Mouse (Mus musculus) C2C12 (cell line): Measurements from ENCODE around the gene Fam222b. TPM values are rescaled to one million over a fixed set of nuclear protein-coding genes. Genes with fewer than 3 reads are reported as not detected.

Experiments
- H3K27me3 ChIP-seq: one replicate; pipeline ENCODE4 v1.6.1; 2011; ENCODE audit not compliant: control insufficient read depth, insufficient read depth, insufficient read length
- H3K36me3 ChIP-seq: one replicate; pipeline ENCODE4 v1.6.1; 2011; ENCODE audit not compliant: control insufficient read depth, insufficient read depth
- H3K4me3 ChIP-seq: one replicate; pipeline ENCODE4 v1.5.1; 2011; ENCODE audit warnings: mild to moderate bottlenecking, control low read depth; ENCODE audit not compliant: poor library complexity, insufficient read depth, severe bottlenecking
- H3K79me2 ChIP-seq: one replicate; pipeline ENCODE4 v1.6.1; 2011; ENCODE audit not compliant: control insufficient read depth, insufficient read depth
- H3K79me3 ChIP-seq: one replicate; pipeline ENCODE4 v1.6.1; 2011; ENCODE audit warnings: low read depth, control low read depth
- H3ac ChIP-seq: one replicate; pipeline ENCODE3; 2011; ENCODE audit warnings: low read depth; ENCODE audit not compliant: control insufficient read depth, insufficient read length
- CEBPB ChIP-seq: IDR thresholded peaks from one replicate; pipeline ENCODE4 v1.6.1; 2011; ENCODE audit warnings: low read depth, mild to moderate bottlenecking, control low read depth, moderate library complexity
- CTCF ChIP-seq: IDR thresholded peaks from one replicate; pipeline ENCODE4 v1.5.1; 2011; ENCODE audit not compliant: control insufficient read depth, insufficient read depth, insufficient read length
- FOSL1 ChIP-seq: IDR thresholded peaks from one replicate; pipeline ENCODE4 v1.8.0; 2011; ENCODE audit warnings: mild to moderate bottlenecking, low read length; ENCODE audit not compliant: poor library complexity, insufficient read depth, severe bottlenecking
- MAX ChIP-seq: IDR thresholded peaks from one replicate; pipeline ENCODE4 v1.6.1; 2011; ENCODE audit warnings: mild to moderate bottlenecking, control low read depth
- MYOD1 ChIP-seq: IDR thresholded peaks from one replicate; pipeline ENCODE4 v1.6.1; 2011; ENCODE audit warnings: low read depth; ENCODE audit not compliant: control insufficient read depth, insufficient read length
- MYOG ChIP-seq: IDR thresholded peaks from one replicate; pipeline ENCODE4 v1.6.1; 2011; ENCODE audit not compliant: control insufficient read depth, insufficient read length; ENCODE audit errors: extremely low read depth
- USF1 ChIP-seq: IDR thresholded peaks from one replicate; pipeline ENCODE4 v1.6.1; 2011; ENCODE audit warnings: low read depth, mild to moderate bottlenecking, control low read depth, moderate library complexity
- polyA plus RNA-seq: library from polyadenylated mRNA; unstranded; fragments of >200 nt; fragmentation: generic; extraction: Trizol; gene quantifications from one replicate; pipeline ENCODE4 v1.2.1, GENCODE M21; 2012; ENCODE audit warnings: missing spikeins

The Fam222b gene
- polyA plus RNA-seq, 1 experiment = 12.2 TPM

GRCm38 (mm10) chr11:78122815-78123214 lies 28.4 kb downstream of the Fam222b start:
- Histone ChIP-seq H3K36me3 (no peaks in the 10 kb centered on the region), H3K4me3 (no peak overlapping the region), H3K79me2 (peaks cover 100% of the 10 kb centered on the region), H3ac (no peak overlapping the region), H3K79me3 (peaks cover 86% of the 10 kb centered on the region), H3K27me3 (no peaks in the 10 kb centered on the region)
- TF ChIP-seq MAX (no peak), CTCF (no peak), CEBPB (no peak), USF1 (no peak)

GRCm38 (mm10) chr11:78123782-78124181 lies 29.3 kb downstream of the Fam222b start:
- peaks cover 4% of the 10 kb centered on the region for H3K36me3 ChIP-seq
- H3K4me3 ChIP-seq = no peak overlapping the region
- H3K79me2 ChIP-seq = peaks cover 100% of the 10 kb centered on the region
- TF ChIP-seq MYOG = no peak
- TF ChIP-seq CTCF = no peak
- no peak for TF ChIP-seq CEBPB
- no peak for TF ChIP-seq USF1
- TF ChIP-seq MAX = no peak
- no peak for TF ChIP-seq MYOD1
- no peak for TF ChIP-seq FOSL1
- H3ac ChIP-seq = no peak overlapping the region
- H3K27me3 ChIP-seq = no peaks in the 10 kb centered on the region
- peaks cover 85% of the 10 kb centered on the region for H3K79me3 ChIP-seq

- no peak for TF ChIP-seq USF1
- Histone ChIP-seq H3K27me3 (no peaks in the 10 kb centered on the region), H3K4me3 (no peak overlapping the region), H3ac (no peak overlapping the region), H3K36me3 (peaks cover 4% of the 10 kb centered on the region), H3K79me2 (peaks cover 100% of the 10 kb centered on the region), H3K79me3 (peaks cover 79% of the 10 kb centered on the region)
Observed at GRCm38 (mm10) chr11:78125691-78126090, 31.2 kb downstream of the Fam222b start.

GRCm38 (mm10) chr11:78126739-78127138 lies 32.3 kb downstream of the Fam222b start:
- Histone ChIP-seq H3K27me3 (no peaks in the 10 kb centered on the region), H3K79me3 (peaks cover 79% of the 10 kb centered on the region)
- no peak for TF ChIP-seq FOSL1
- no peak for TF ChIP-seq CEBPB
- TF ChIP-seq MYOG = no peak
- TF ChIP-seq MYOD1 = no peak
- TF ChIP-seq USF1 = no peak
- no peak for TF ChIP-seq CTCF
- no peak for TF ChIP-seq MAX

GRCm38 (mm10) chr11:78129458-78129857 lies 35.0 kb downstream of the Fam222b start:
- H3K36me3 ChIP-seq = peaks cover 4% of the 10 kb centered on the region
- peaks cover 74% of the 10 kb centered on the region for H3K79me3 ChIP-seq

More at GRCm38 (mm10) chr11:78126739-78127138, 32.3 kb downstream of the Fam222b start:
- H3K4me3 ChIP-seq = no peak overlapping the region
- no peak overlapping the region for H3ac ChIP-seq
- H3K79me2 ChIP-seq = peaks cover 100% of the 10 kb centered on the region
- H3K36me3 ChIP-seq = peaks cover 4% of the 10 kb centered on the region

GRCm38 (mm10) chr11:78133915-78134314 lies 39.5 kb downstream of the Fam222b start:
- Histone ChIP-seq H3ac (no peak overlapping the region), H3K79me3 (peaks cover 72% of the 10 kb centered on the region)

More at GRCm38 (mm10) chr11:78129458-78129857, 35.0 kb downstream of the Fam222b start:
- H3K79me2 ChIP-seq = peaks cover 100% of the 10 kb centered on the region
- no peaks in the 10 kb centered on the region for H3K27me3 ChIP-seq
- H3ac ChIP-seq = no peak overlapping the region
- TF ChIP-seq CEBPB (no peak), MYOD1 (no peak), MYOG (no peak), CTCF (no peak), FOSL1 (no peak), USF1 (no peak), MAX (no peak)
- H3K4me3 ChIP-seq = no peak overlapping the region

More at GRCm38 (mm10) chr11:78133915-78134314, 39.5 kb downstream of the Fam222b start:
- Histone ChIP-seq H3K27me3 (no peaks in the 10 kb centered on the region), H3K4me3 (no peak overlapping the region), H3K36me3 (no peaks in the 10 kb centered on the region), H3K79me2 (peaks cover 99% of the 10 kb centered on the region)
- no peak for TF ChIP-seq USF1
- no peak for TF ChIP-seq MYOD1
- TF ChIP-seq CEBPB = no peak
- no peak for TF ChIP-seq FOSL1
- TF ChIP-seq MAX = no peak
